Mouse (Mus musculus) heart, adult 2 months (tissue): ENCODE results near the gene Cdkl3.

Source experiments
- CTCF ChIP-seq: fragments of 200-600 bp; IDR thresholded peaks from 2 replicates; pipeline ENCODE4 v1.8.1; 2022; ENCODE audit warnings: antibody characterized with exemption, mild to moderate bottlenecking, moderate library complexity
- EP300 ChIP-seq: fragments of 200-500 bp; IDR thresholded peaks from 2 replicates; pipeline ENCODE4 v1.6.1; 2011; ENCODE audit warnings: low read depth, low read length, control low read depth; ENCODE audit not compliant: insufficient read depth

DNA sequence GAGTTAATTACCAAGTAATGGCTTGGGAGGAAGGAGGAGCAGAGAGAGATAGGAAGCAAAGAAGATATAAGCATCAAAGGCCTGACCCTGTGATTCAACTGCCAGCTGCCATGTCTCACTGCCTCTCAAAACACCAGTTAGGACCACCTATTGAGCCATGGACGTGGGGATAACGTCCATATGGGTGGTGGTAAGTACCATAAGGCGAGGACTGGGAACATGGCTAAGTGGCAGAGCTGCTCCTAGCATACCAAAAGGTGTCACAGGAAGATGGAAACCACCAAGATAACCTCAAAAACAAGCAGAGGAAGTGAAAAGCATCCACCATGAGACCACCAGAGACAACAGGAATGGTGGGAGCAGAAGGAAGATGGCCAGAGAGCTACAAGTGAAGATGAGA lies 123.1 kb downstream of the Cdkl3 start:
- TF ChIP-seq EP300: no peak
- no peak for TF ChIP-seq CTCF
